Mouse (Mus musculus) 3T3-L1 (cell line): ENCODE data around the gene Dap.

Experiments
- DNase-seq: peaks from one replicate; pipeline ENCODE4 v3.0.0-alpha.2; 2015; ENCODE audit warnings: low read depth, low spot score

Gene Dap

DNA sequence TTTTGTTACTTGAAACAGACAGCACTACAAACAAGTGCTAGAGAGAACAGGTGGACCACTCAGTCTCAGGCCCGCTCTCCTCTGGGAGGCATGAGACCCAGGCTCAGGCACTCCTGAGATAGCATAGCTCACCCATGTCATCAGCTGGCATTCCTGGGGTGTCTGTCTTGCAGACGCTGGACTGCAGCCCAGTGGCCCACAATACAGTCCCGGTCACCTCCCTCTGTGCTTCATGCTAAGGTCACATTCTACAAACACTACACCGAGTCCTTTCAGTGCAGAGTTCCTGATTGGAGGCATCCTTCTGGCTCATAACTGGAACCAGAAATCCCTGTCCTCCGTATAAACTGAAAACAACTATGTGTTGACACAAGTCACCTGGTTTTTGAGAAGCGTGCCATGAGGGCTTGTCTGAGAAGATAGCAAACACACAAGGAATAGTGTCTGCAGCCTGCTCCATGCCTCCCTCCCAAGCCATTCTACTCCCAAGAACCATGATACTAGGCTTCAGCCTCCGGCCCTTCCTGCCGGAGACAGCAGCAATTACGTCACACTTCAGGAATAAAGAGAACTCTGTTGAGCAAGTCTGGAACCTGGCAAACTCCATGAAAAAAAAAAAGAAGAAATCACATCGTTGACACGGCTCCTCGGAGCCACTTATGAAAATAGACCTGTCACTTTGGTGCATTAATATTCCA is 78.3 kb downstream of the Dap start:
- DNase-seq, result no peak

- DNase-seq, result no peak
These were observed 80.2 kb downstream of the Dap start for GRCm38 (mm10) chr15:31304302-31304701.

GRCm38 (mm10) chr15:31305181-31305580 is 81.1 kb downstream of the Dap start:
- no peak for DNase-seq

- DNase-seq, result no peak
These were observed 82.6 kb downstream of the Dap start for GRCm38 (mm10) chr15:31306726-31307125.

- no peak for DNase-seq
These were observed 85.4 kb downstream of the Dap start for GRCm38 (mm10) chr15:31309526-31309925.

GRCm38 (mm10) chr15:31312001-31312400 is 87.9 kb downstream of the Dap start:
- DNase-seq, result no peak

DNA sequence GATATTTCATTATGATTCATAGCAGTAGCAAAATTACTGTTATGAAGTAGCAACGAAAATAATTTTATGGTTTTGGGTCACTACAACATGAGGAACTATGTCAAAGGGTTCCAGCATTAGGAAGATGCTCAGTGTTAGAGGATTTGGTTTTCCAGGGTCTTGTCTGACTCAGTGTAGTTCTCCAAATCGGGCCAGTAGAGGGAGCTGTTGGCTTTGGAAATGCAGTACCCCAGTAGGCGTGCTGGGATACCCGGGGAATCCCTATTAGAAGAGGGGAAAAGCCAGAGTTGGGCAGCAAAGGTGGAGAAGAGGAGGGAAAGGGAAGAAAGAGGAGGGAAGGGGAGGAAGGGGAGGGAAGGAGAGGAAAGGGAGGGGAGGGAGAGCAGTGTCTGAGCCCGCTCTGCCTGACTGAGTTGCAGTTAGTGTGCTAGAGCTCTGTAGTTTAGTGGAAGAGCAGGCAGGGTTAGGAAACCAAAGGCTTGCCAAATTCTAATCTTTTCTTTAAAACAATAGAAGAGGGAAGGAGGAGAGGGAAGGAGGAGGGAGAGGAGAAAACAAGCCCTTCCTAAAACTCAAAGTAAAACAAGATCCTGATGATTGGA is 91.6 kb downstream of the Dap start:
- peak; percentile 79 for DNase-seq

- DNase-seq, result no peak
These were observed 93.1 kb downstream of the Dap start for GRCm38 (mm10) chr15:31317056-31317805.

GRCm38 (mm10) chr15:31318158-31318955 is 94.2 kb downstream of the Dap start:
- no peak for DNase-seq

GRCm38 (mm10) chr15:31319046-31319445 is 94.9 kb downstream of the Dap start:
- no peak for DNase-seq

DNA sequence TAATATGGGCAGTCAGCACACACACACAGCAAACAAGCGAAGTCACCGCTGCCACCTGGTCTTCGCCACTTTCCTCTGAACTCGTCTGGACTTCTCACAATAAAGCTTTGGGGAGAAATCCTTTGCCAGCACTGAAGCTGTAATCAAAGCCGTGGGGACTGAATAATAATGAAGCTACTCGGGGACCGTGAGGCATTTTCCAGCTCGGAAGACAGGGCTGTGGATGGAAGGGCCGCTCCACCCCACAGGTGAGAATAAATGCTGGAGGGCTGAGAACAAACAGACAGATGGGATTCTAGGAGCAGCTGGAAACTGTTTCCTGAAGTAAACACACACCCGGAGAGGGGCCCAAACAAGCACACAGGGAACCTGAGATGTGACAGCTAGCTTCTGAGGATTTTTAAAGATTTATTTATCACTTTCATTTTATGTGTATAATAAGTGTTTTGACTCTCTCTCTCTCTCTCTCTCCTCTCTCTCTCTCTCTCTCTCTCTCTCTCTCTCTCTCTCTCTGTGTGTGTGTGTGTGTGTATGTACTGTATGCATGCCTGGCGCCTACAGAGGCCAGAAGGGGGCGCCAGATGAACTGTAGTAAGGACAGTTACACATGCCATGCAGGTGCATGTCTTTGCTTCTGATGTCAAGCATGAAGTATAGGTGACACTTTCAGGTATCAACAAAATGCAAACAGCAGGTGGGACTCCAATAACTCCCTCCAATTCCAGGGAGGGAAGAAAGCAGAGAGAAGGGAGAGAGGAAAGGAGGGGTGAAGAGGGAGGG is 96.7 kb downstream of the Dap start:
- DNase-seq, result no peak

- no peak for DNase-seq
These were observed 99.6 kb downstream of the Dap start for GRCm38 (mm10) chr15:31323684-31324083.
